Mouse (Mus musculus) C2C12 (cell line): ENCODE results near the gene Col4a2. TPM values are rescaled to one million over a fixed set of nuclear protein-coding genes. Genes with fewer than 3 reads are reported as not detected.
A peak's percentile ranks its signal among the peaks of the same experiment; 100 is the strongest.

Source experiments
- H3K27me3 ChIP-seq: one replicate; pipeline ENCODE4 v1.6.1; 2011; ENCODE audit not compliant: control insufficient read depth, insufficient read depth, insufficient read length
- H3K36me3 ChIP-seq: one replicate; pipeline ENCODE4 v1.6.1; 2011; ENCODE audit not compliant: control insufficient read depth, insufficient read depth
- H3K4me3 ChIP-seq: one replicate; pipeline ENCODE4 v1.5.1; 2011; ENCODE audit warnings: mild to moderate bottlenecking, control low read depth; ENCODE audit not compliant: poor library complexity, insufficient read depth, severe bottlenecking
- H3K79me2 ChIP-seq: one replicate; pipeline ENCODE4 v1.6.1; 2011; ENCODE audit not compliant: control insufficient read depth, insufficient read depth
- H3K79me3 ChIP-seq: one replicate; pipeline ENCODE4 v1.6.1; 2011; ENCODE audit warnings: low read depth, control low read depth
- H3ac ChIP-seq: one replicate; pipeline ENCODE3; 2011; ENCODE audit warnings: low read depth; ENCODE audit not compliant: control insufficient read depth, insufficient read length
- CEBPB ChIP-seq: IDR thresholded peaks from one replicate; pipeline ENCODE4 v1.6.1; 2011; ENCODE audit warnings: low read depth, mild to moderate bottlenecking, control low read depth, moderate library complexity
- CTCF ChIP-seq: IDR thresholded peaks from one replicate; pipeline ENCODE4 v1.5.1; 2011; ENCODE audit not compliant: control insufficient read depth, insufficient read depth, insufficient read length
- FOSL1 ChIP-seq: IDR thresholded peaks from one replicate; pipeline ENCODE4 v1.8.0; 2011; ENCODE audit warnings: mild to moderate bottlenecking, low read length; ENCODE audit not compliant: poor library complexity, insufficient read depth, severe bottlenecking
- MAX ChIP-seq: IDR thresholded peaks from one replicate; pipeline ENCODE4 v1.6.1; 2011; ENCODE audit warnings: mild to moderate bottlenecking, control low read depth
- MYOD1 ChIP-seq: IDR thresholded peaks from one replicate; pipeline ENCODE4 v1.6.1; 2011; ENCODE audit warnings: low read depth; ENCODE audit not compliant: control insufficient read depth, insufficient read length
- MYOG ChIP-seq: IDR thresholded peaks from one replicate; pipeline ENCODE4 v1.6.1; 2011; ENCODE audit not compliant: control insufficient read depth, insufficient read length; ENCODE audit errors: extremely low read depth
- USF1 ChIP-seq: IDR thresholded peaks from one replicate; pipeline ENCODE4 v1.6.1; 2011; ENCODE audit warnings: low read depth, mild to moderate bottlenecking, control low read depth, moderate library complexity
- polyA plus RNA-seq: library from polyadenylated mRNA; unstranded; fragments of >200 nt; fragmentation: generic; extraction: Trizol; gene quantifications from one replicate; pipeline ENCODE4 v1.2.1, GENCODE M21; 2012; ENCODE audit warnings: missing spikeins

The Col4a2 gene
- polyA plus RNA-seq, 1 experiment, result 68.8 TPM

DNA sequence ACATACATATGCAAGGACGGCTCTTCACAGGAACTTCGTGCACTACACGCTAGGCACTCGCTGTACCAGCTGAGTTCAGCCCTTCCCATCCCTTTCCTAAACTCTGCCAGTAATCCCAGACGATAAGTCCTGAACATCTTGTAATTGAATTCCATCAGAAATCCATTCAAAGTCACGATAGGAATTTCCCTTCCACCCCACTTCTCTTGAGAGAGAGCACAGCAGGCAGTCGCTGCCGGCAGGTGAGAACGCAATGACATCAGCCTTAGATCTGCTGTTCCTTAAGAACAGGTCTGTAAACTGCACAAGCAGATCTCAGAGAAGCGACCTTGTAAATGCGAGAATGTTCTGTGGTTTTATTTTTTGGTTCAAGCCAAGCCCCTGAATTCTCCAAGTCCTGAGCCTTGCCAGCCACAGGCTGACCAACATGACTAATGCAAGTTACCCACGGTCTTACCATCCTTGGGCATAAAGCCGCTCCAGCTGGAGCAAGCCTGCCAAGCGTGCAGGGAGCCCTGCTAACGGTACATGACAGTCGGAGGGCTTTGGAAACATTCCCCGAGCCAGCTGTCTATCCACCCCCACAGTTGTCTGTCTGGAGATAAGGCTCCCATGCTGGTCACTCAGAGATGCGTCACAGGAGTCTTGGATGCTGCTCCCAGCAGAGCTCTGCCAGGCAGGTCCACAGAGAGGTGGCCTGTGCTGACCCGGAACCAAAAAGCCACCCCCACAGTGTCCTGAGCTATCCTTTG, 69.6 kb downstream of the Col4a2 start:
- no peak for TF ChIP-seq CTCF
- no peak for TF ChIP-seq MYOG
- peak; percentile 47 for TF ChIP-seq FOSL1
- TF ChIP-seq CEBPB, result peak; percentile 8
- peak; percentile 95 for TF ChIP-seq MYOD1
- no peak for TF ChIP-seq USF1
- peak; percentile 91 for TF ChIP-seq MAX

GRCm38 (mm10) chr8:11382933-11383332, 70.3 kb downstream of the Col4a2 start:
- no peak for TF ChIP-seq CTCF
- TF ChIP-seq MYOG, result no peak
- no peak for TF ChIP-seq MAX
- TF ChIP-seq FOSL1, result no peak
- no peak for TF ChIP-seq MYOD1
- peak; percentile 66 for TF ChIP-seq CEBPB
- no peak for TF ChIP-seq USF1
- Histone ChIP-seq H3ac (no peak overlapping the region), H3K4me3 (no peak overlapping the region), H3K79me3 (no peaks in the 10 kb centered on the region), H3K79me2 (no peaks in the 10 kb centered on the region), H3K27me3 (no peaks in the 10 kb centered on the region), H3K36me3 (no peaks in the 10 kb centered on the region)

More for the DNA sequence above, 69.6 kb downstream of the Col4a2 start:
- Histone ChIP-seq H3K36me3 (no peaks in the 10 kb centered on the region), H3K79me3 (no peaks in the 10 kb centered on the region), H3K27me3 (no peaks in the 10 kb centered on the region), H3ac (peak overlapping the region; percentile 38), H3K79me2 (no peaks in the 10 kb centered on the region), H3K4me3 (no peak overlapping the region)

DNA sequence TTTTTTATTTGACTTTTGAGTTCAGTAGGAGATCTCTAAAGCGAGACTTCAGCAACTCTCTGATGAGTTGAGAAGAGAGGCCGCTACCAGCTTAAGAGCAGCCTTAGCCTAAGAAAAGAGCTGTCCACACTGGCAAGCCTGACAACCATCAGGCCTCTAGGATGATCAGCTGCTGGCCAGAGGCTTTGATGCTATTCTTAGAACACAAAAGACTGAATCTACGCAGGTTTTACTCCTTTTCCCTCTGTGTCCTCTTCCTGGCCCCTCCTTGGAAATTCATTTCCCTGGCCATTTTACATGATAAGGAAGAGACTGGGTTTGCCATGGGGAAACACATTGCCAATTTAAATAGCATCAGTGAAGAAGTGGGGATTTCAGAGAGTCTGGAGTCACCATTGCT, 70.8 kb downstream of the Col4a2 start:
- Histone ChIP-seq H3ac (no peak overlapping the region), H3K27me3 (no peaks in the 10 kb centered on the region), H3K4me3 (no peak overlapping the region), H3K79me3 (no peaks in the 10 kb centered on the region), H3K36me3 (no peaks in the 10 kb centered on the region), H3K79me2 (no peaks in the 10 kb centered on the region)
- no peak for TF ChIP-seq USF1
- TF ChIP-seq MYOG, result no peak

- H3K4me3 ChIP-seq, result no peak overlapping the region
- TF ChIP-seq FOSL1 (no peak), MAX (no peak), MYOD1 (no peak), CEBPB (no peak)
Measured at GRCm38 (mm10) chr8:11384841-11385240, 72.2 kb downstream of the Col4a2 start.

GRCm38 (mm10) chr8:11385272-11385905, 72.8 kb downstream of the Col4a2 start:
- H3K4me3 ChIP-seq, result no peak overlapping the region
- H3ac ChIP-seq, result no peak overlapping the region
- no peaks in the 10 kb centered on the region for H3K27me3 ChIP-seq
- no peaks in the 10 kb centered on the region for H3K79me3 ChIP-seq
- no peaks in the 10 kb centered on the region for H3K36me3 ChIP-seq
- no peaks in the 10 kb centered on the region for H3K79me2 ChIP-seq
- TF ChIP-seq CEBPB (no peak), MAX (no peak)

More at GRCm38 (mm10) chr8:11384841-11385240, 72.2 kb downstream of the Col4a2 start:
- H3K79me2 ChIP-seq, result no peaks in the 10 kb centered on the region
- no peak overlapping the region for H3ac ChIP-seq
- no peaks in the 10 kb centered on the region for H3K36me3 ChIP-seq
- H3K79me3 ChIP-seq, result no peaks in the 10 kb centered on the region
- H3K27me3 ChIP-seq, result no peaks in the 10 kb centered on the region

GRCm38 (mm10) chr8:11387282-11387681, 74.7 kb downstream of the Col4a2 start:
- Histone ChIP-seq H3K79me2 (no peaks in the 10 kb centered on the region), H3K79me3 (no peaks in the 10 kb centered on the region), H3K36me3 (no peaks in the 10 kb centered on the region), H3K27me3 (no peaks in the 10 kb centered on the region), H3ac (no peak overlapping the region), H3K4me3 (no peak overlapping the region)
- TF ChIP-seq MYOD1 (peak; percentile 96), CTCF (no peak), MAX (peak; percentile 47), FOSL1 (peak; percentile 30)
